Mouse (Mus musculus) limb, embryonic 12.5 days (tissue): ENCODE measurements around the gene Ncmap. TPM values are rescaled to one million over a fixed set of nuclear protein-coding genes. Genes with fewer than 3 reads are reported as not detected.

ENCODE experiments used
- ATAC-seq: fragments of 200-750 bp; cut with Nextera tagmentation; 2 replicates; pipeline ENCODE4 v1.8.0; 2017; ENCODE audit warnings: low read depth, moderate TSS enrichment; ENCODE audit not compliant: insufficient number of reproducible peaks, insufficient read depth, low FRiP score, low TSS enrichment
- H3K27ac ChIP-seq: fragments of 300-500 bp; sonication (generic); 2 replicates; pipeline ENCODE4 v1.5.1; 2016; ENCODE audit warnings: mild to moderate bottlenecking, moderate library complexity
- H3K27me3 ChIP-seq: fragments of 300-500 bp; sonication (generic); 2 replicates; pipeline ENCODE4 v1.6.1; 2016; ENCODE audit warnings: mild to moderate bottlenecking, moderate library complexity
- H3K36me3 ChIP-seq: fragments of 300-500 bp; sonication (generic); 2 replicates; pipeline ENCODE4 v1.6.1; 2016; ENCODE audit warnings: mild to moderate bottlenecking, moderate library complexity
- H3K4me1 ChIP-seq: fragments of 300-500 bp; sonication (generic); replicated peaks from 2 replicates; pipeline ENCODE4 v1.6.1; 2016
- H3K4me2 ChIP-seq: fragments of 300-500 bp; sonication (generic); 2 replicates; pipeline ENCODE4 v1.6.1; 2016; ENCODE audit warnings: mild to moderate bottlenecking, moderate library complexity
- H3K4me3 ChIP-seq: fragments of 300-500 bp; sonication (generic); replicated peaks from 2 replicates; pipeline ENCODE4 v1.5.1; 2016; ENCODE audit warnings: mild to moderate bottlenecking
- H3K9ac ChIP-seq: fragments of 300-500 bp; sonication (generic); replicated peaks from 2 replicates; pipeline ENCODE4 v1.6.1; 2016; ENCODE audit warnings: mild to moderate bottlenecking, moderate library complexity
- H3K9me3 ChIP-seq: fragments of 300-500 bp; sonication (generic); 2 replicates; pipeline ENCODE4 v1.6.1; 2016; ENCODE audit warnings: mild to moderate bottlenecking, moderate library complexity
- WGBS: fragments of 180-500 bp; shearing (Covaris S2); methylation state at CpG from one replicate; pipeline ENCODE4 v1.1.7; 2016; 5-methylcytosine and 5-hydroxymethylcytosine counted together
- polyA plus RNA-seq: library from polyadenylated mRNA; unstranded; fragments of >200 nt; fragmentation: Nextera tagmentation; extraction: Ambion mirVana; gene quantifications from 2 replicates; pipeline ENCODE4 v1.2.1, GENCODE M21; 2016

Gene Ncmap
- 3.2 and 3.8 TPM in 2 replicates for polyA plus RNA-seq

DNA sequence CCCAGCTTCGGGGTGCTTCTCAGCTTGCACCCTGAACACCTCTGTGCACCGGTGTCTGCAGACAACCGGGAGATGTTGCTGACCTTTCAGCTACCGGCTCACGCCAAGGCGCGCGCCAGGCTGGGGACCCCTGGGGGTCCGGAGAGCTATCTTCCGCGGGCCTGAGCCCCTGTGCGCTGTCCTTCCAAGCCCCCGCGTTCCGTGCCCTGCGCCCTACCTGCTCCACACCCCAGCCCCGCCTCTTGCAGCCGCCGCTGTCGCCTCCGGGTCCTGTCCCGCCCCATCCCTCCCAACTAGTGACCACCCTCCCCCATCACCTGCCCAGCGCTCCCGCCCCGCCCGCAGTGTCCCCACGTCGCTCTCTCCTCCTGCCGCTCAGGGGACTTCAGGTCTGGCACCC is at the start of gene Ncmap:
Gene Ncmap, minus strand, starts transcription at position 237 of the 400 bp plus-strand sequence.
- H3K4me3 ChIP-seq = peak within 1 kb of the TSS; percentile 50
- peak within 1 kb of the TSS; percentile 62 for H3K9ac ChIP-seq
- peaks cover 11% of the 10 kb centered on the region for H3K4me1 ChIP-seq
- no peak for ATAC-seq
- no peaks in the 10 kb centered on the region for H3K36me3 ChIP-seq
- peak within 1 kb of the TSS; percentile 88 for H3K4me2 ChIP-seq
- peaks cover 53% of the 10 kb centered on the region for H3K27me3 ChIP-seq
- no peaks in the 10 kb centered on the region; the same call in 1 of the 2 replicates for H3K9me3 ChIP-seq
- WGBS = 0% methylated on average over 29 of the region's 29 CpGs
- H3K27ac ChIP-seq = no peak within 1 kb of the TSS

DNA sequence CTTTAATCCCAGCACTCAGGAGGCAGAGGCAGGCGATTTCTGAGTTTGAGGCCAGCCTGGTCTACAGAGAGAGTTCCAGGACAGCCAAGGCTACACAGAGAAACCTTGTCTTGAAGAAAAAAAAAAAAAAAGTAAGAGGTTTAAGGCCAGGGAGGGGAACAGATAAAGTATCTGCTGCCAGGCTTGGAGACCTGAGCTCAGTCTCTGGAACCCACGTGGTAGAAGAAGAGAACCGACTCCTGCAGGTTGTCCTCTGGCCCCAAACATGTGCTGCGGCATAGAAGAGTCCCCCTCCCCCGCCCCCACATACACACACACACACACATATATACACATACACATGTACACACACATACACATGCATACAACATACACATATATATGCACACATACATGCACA is 44.4 kb upstream of the Ncmap start:
- no peak overlapping the region for H3K4me3 ChIP-seq
- no peaks in the 10 kb centered on the region for H3K36me3 ChIP-seq
- H3K4me1 ChIP-seq = 0 out of 2 replicates have a peak, but pooled peaks cover 4% of the 10 kb centered on the region
- ATAC-seq = no peak
- no peak overlapping the region for H3K9ac ChIP-seq
- H3K27ac ChIP-seq = no peak overlapping the region
- no peaks in the 10 kb centered on the region for H3K9me3 ChIP-seq
- H3K27me3 ChIP-seq = no peaks in the 10 kb centered on the region
- 67% methylated on average over 5 of the region's 5 CpGs for WGBS
- H3K4me2 ChIP-seq = no peak overlapping the region

DNA sequence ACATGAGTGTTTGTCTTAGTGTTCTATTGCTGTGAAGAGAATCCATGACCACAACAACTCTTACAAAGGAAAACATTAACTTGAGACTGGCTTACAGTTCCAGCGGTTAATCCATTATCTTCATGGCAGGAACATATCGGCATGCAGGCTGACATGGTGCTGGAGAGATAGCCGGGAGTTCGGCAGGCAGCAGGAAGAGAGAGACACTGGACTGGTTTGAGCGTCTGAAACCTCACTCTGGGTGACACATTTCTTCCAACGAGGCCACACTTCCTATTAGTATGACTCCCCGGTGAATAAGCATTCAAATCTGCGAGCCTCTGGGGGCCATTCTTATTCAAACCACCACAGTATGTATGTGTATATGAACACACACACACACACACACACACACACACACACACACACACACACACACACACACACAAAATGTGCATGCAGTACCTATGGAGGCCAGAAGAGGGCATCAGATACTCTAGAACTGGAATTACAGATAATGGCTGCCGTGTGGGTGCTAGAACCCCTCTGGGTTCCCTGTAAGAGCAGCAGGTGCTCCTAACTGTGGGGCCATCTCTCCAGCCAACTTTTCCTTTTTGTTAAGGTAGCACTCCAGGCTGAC is 42.0 kb upstream of the Ncmap start:
- H3K9me3 ChIP-seq = no peaks in the 10 kb centered on the region
- no peak for ATAC-seq
- H3K4me2 ChIP-seq = no peak overlapping the region
- peaks cover 4% of the 10 kb centered on the region for H3K27me3 ChIP-seq
- H3K9ac ChIP-seq = no peak overlapping the region
- no peak overlapping the region for H3K27ac ChIP-seq
- no peaks in the 10 kb centered on the region for H3K36me3 ChIP-seq
- 62% methylated on average over 9 of the region's 9 CpGs for WGBS
- 0 out of 2 replicates have a peak, but pooled peaks cover 4% of the 10 kb centered on the region for H3K4me1 ChIP-seq
- H3K4me3 ChIP-seq = no peak overlapping the region

DNA sequence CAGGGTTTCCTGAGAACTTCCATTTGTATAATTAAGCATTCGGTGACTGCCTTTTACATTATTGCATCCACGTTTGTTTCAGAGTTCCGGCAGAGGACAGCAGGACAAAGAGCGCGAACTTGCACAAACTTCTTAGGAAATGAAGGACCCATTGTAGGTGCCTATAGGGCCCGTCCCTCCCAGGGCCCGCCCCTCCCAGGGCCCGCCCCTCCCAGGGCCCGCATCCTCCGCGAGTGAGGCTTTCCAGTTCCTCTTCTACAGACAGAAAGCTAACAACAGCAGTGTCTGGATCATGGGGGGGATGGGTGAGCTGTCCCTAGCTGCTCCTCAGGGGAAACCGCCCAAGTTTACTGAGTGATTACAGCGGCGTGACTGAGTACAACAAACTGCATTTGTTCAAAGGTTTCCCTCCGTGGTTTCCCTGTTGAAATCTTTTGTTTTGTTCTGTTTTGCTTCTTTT is 41.2 kb upstream of the Ncmap start:
- H3K4me2 ChIP-seq = peak overlapping the region; percentile 44
- no peaks in the 10 kb centered on the region for H3K36me3 ChIP-seq
- H3K4me3 ChIP-seq = 0 out of 2 replicates have a peak overlapping the region, but pooled peaks have one; percentile 6
- ATAC-seq = 0 out of 2 replicates have a peak, but pooled peaks have one; percentile 43
- 7% methylated on average over 15 of the region's 15 CpGs for WGBS
- H3K27ac ChIP-seq = no peak overlapping the region
- no peaks in the 10 kb centered on the region for H3K9me3 ChIP-seq
- H3K4me1 ChIP-seq = peaks cover 9% of the 10 kb centered on the region
- peak overlapping the region; percentile 23; the same call in 1 of the 2 replicates for H3K9ac ChIP-seq
- peaks cover 4% of the 10 kb centered on the region for H3K27me3 ChIP-seq

DNA sequence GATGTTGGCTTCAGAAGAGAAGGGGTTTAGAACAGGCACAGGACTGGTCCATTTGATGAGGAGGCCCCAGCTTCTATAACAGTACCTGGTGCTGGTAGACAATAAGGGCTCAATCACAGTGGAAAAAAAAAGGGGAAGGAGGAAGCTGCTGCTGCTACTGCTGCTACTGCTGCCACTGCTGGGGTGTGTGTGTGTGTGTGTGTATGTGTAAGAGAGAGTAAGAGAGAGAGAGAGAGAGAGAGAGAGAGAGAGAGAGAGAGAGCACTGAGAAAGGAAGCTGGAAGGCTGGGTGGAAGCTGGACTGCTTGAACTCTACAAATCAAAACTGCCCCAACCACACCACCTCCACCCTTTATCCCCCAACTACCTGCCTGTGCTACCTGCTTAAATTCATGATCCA is 39.9 kb upstream of the Ncmap start:
- Histone ChIP-seq H3K27me3 (peaks cover 8% of the 10 kb centered on the region), H3K36me3 (no peaks in the 10 kb centered on the region), H3K4me3 (no peak overlapping the region), H3K9me3 (no peaks in the 10 kb centered on the region), H3K27ac (no peak overlapping the region), H3K4me1 (peaks cover 14% of the 10 kb centered on the region), H3K4me2 (no peak overlapping the region), H3K9ac (no peak overlapping the region)
- ATAC-seq = no peak

DNA sequence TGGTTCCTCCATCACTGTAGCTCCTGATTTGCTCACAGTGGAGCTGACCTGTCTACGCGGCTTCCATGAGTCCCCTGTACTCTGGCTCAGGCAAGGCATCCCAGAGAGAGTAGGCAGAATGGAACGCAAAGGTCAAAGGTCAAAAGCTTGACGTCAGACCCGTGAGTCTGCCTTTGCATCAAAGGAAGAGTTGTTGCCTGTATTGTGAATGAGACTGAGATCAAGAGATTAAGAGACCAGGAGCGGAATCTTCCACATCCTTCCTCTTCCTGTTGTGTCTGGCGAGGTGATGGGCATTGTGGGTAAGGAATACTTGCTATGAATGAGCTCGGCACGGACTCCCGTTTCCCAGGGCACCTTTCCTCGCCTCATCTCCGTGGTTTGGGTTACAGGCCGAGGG is 38.3 kb upstream of the Ncmap start:
- Histone ChIP-seq H3K4me3 (no peak overlapping the region), H3K9me3 (no peaks in the 10 kb centered on the region), H3K36me3 (no peaks in the 10 kb centered on the region), H3K4me1 (peaks cover 14% of the 10 kb centered on the region), H3K9ac (no peak overlapping the region), H3K4me2 (no peak overlapping the region), H3K27me3 (peaks cover 8% of the 10 kb centered on the region), H3K27ac (no peak overlapping the region)
- no peak for ATAC-seq
- 59% methylated on average over 13 of the region's 13 CpGs for WGBS

DNA sequence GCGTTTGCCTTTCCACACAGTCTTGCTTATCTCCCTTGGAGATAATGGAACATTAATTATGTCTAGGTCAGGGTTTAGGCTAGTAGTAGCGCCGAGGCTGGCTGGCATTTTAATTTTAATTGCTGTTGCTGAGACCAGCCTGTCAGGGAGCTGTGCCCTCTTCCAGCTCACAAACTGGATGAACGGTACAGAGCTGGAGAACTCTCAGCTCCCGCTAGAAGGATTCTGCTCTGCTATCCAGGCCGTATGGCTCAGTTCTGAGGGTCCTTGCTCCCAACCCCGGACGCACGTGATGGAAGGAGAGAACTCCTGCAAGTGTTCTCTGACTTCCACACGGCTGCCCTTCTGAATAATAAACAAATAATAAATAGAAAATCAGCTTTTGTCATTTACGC is 36.4 kb upstream of the Ncmap start:
- Histone ChIP-seq H3K9ac (peak overlapping the region; percentile 63), H3K27me3 (peaks cover 8% of the 10 kb centered on the region), H3K27ac (no peak overlapping the region), H3K9me3 (no peaks in the 10 kb centered on the region), H3K36me3 (no peaks in the 10 kb centered on the region), H3K4me3 (peak overlapping the region; percentile 71), H3K4me2 (peak overlapping the region; percentile 90), H3K4me1 (peaks cover 14% of the 10 kb centered on the region)
- ATAC-seq = no peak
- WGBS = 29% methylated on average over 11 of the region's 11 CpGs

DNA sequence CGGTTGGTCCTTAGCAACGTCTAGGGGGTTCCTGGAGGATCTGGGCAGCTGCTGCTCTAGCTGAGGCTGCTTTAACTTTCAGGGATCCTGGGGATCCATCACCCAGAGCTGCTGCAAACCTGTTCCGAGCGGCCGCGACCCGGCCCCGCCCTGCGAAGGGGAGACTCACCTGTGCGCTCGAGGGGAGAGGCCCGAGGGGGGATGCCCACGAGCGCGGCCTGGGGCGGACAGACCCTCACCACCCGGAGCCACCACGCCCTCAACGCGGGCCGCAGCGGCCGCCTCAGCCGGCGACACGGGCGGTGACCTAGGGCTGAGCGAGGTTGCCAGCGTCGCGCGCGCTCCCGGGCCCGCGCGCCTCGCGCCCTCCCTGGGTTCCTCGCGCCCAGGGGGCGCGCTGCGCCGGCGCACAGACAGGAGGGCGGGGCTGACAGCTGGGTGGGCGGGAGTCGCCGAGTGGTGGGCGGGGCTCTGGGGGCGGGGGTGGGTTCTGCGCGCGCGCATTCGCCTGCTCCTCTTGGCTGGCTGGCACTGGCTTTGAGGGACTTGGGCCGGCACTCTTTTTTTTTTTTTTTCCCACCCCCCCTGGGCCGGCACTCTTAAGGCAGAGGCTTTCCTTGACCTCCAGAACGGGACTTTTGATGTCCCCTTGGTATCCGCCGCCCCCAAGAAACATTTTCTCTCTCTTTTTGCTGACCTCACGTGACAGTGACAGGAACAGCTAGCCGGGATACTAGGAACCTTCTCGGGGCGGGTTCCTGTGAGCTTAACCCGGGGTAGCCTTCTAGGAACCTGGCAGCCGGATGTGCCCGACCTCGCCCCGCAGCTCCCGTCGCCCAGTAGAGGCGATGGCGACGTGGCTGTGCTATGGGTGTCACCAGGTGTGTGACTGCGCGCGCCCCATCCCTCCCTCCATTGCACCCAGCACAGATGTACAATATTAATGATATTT is 35.7 kb upstream of the Ncmap start, which contains the start of gene Rcan3:
Gene Rcan3, minus strand, starts transcription at position 411 of the 952 bp plus-strand sequence.
- H3K4me1 ChIP-seq = peaks cover 10% of the 10 kb centered on the region
- no peaks in the 10 kb centered on the region for H3K9me3 ChIP-seq
- peak within 1 kb of the TSS; percentile 71 for H3K4me3 ChIP-seq
- no peaks in the 10 kb centered on the region for H3K36me3 ChIP-seq
- no peak within 1 kb of the TSS for H3K27ac ChIP-seq
- peak; percentile 65 for ATAC-seq
- peaks cover 8% of the 10 kb centered on the region for H3K27me3 ChIP-seq
- H3K4me2 ChIP-seq = peak within 1 kb of the TSS; percentile 90
- WGBS = under 1% methylated on average over 60 of the region's 79 CpGs
- H3K9ac ChIP-seq = peak within 1 kb of the TSS; percentile 78

DNA sequence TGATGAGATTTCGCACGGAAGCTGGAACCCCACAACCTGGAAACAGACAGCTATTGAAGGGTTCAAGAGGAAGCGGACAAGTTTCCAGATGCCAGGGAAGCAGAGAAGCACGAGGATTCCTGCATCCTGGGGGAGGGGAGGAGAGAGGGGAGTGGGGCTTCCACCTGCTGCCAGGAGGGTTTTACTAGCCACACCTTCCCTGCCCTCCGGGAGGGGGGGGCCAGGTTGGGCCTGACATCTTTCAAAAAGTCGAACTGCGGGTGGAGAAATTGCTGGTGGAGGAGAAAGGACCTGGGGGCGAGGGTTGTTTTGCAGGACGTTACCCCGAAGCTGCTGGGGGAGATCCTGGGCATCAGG is 35.0 kb upstream of the Ncmap start:
- Histone ChIP-seq H3K9ac (peak overlapping the region; percentile 78), H3K27me3 (peaks cover 8% of the 10 kb centered on the region), H3K4me1 (peaks cover 10% of the 10 kb centered on the region), H3K4me3 (peak overlapping the region; percentile 71), H3K4me2 (peak overlapping the region; percentile 90), H3K9me3 (no peaks in the 10 kb centered on the region), H3K27ac (no peak overlapping the region), H3K36me3 (no peaks in the 10 kb centered on the region)
- WGBS = 8% methylated on average over 10 of the region's 10 CpGs
- ATAC-seq = no peak

DNA sequence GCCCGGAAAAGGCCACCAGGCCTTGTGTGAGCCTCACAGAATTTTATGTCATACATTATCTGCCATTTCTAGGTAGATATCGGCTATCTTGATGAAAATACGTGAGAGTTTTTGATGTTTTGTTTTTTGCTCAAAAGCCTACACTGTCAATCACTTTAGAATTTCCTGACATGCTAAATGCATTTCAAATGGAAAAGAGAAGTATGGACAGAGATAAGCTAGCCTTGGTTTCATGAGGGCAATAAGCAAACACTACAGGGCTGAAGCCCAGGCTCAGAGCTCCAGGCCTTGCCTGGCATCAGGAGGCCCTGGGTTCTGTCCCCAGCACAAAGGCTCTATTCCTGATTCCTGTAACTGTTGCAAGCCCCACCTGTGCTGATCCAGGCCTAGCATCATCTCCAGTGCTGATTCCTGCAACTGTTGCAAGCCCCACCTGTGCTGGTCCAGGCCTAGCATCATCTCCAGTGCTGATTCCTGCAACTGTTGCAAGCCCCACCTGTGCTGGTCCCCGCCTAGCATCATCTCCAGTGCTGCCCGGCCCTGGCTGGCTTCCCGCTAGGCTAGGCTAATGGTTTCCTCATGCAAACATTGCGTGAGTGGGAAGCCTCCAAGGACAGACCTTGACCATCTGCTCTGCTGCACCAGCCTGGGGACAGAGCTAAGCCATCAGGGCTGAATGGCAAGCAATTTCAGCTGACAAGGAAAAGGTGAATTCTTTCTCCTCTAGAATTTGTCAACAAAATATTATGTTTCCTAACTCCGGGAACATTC is 32.1 kb upstream of the Ncmap start:
- no peak overlapping the region for H3K4me3 ChIP-seq
- 72% methylated on average over 8 of the region's 8 CpGs for WGBS
- no peak overlapping the region for H3K27ac ChIP-seq
- H3K4me1 ChIP-seq = peaks cover 10% of the 10 kb centered on the region
- H3K36me3 ChIP-seq = no peaks in the 10 kb centered on the region
- no peak overlapping the region for H3K9ac ChIP-seq
- H3K9me3 ChIP-seq = no peaks in the 10 kb centered on the region
- ATAC-seq = no peak
- H3K27me3 ChIP-seq = 0 out of 2 replicates have a peak, but pooled peaks cover 4% of the 10 kb centered on the region
- H3K4me2 ChIP-seq = no peak overlapping the region
